In genomic region chr11:101581081-101581764, GRCm38 (mm10) we compare ENCODE assay signal across 26 mouse cellular contexts. TPM values are rescaled to one million over a fixed set of nuclear protein-coding genes. Genes with fewer than 3 reads are reported as not detected.
A peak's percentile ranks its signal among the peaks of the same experiment; 100 is the strongest.
DNase-seq lines count a peak whose midpoint lies in the region; ATAC-seq and TF ChIP-seq lines count a peak whose summit lies in the region.
"Had no signal": no experiment of that assay in that cellular context is flagged by ENCODE, and none has a peak within 500 bp of the region (broad histone marks: within the 10 kb centered on the region; RNA-seq: fewer than 3 reads in every experiment).

No protein-coding gene starts in this region.

- no peak overlapping the region for H3K9ac ChIP-seq in kidney, embryonic 15.5 days
- H3K9ac ChIP-seq in liver, embryonic 14.5 days (replicated peaks) = no peak overlapping the region
- H3K9ac ChIP-seq: hindbrain, embryonic 15.5 days had no signal

- no peak overlapping the region for H3K4me2 ChIP-seq in kidney, embryonic 15.5 days
- peak overlapping the region; percentile 84 for H3K4me2 ChIP-seq in liver, embryonic 14.5 days (ENCODE audit: low read depth)

- H3K27ac ChIP-seq in kidney, embryonic 15.5 days = 0 out of 2 replicates have a peak overlapping the region, but pooled peaks have one; percentile 20
- no peak overlapping the region for H3K27ac ChIP-seq in liver, embryonic 14.5 days
- H3K27ac ChIP-seq: heart, embryonic 13.5 days; hindbrain, embryonic 15.5 days; midbrain, embryonic 13.5 days; neural tube, embryonic 15.5 days had no signal

- WGBS in kidney, embryonic 15.5 days = 75% methylated on average over 6 of the region's 6 CpGs
- WGBS in liver, embryonic 14.5 days (ENCODE audit: insufficient replicate concordance) = 56% methylated on average over 6 of the region's 6 CpGs

- DNase-seq in kidney, postnatal 4 days = no peak
- no peak for DNase-seq in liver, embryonic 14.5 days (ENCODE audit: low read depth in 3 of 3, low spot score in 3 of 3)
- no peak for DNase-seq in heart, postnatal 36 days
- no peak for DNase-seq in neural tube, embryonic 10.5 days (ENCODE audit: extremely low spot score, low spot score)
- DNase-seq in adrenal gland, postnatal 10 days = no peak
- DNase-seq: right cerebral cortex, postnatal 25 days had no signal

- H3K9me3 ChIP-seq in kidney, embryonic 15.5 days (replicated peaks) = no peaks in the 10 kb centered on the region
- H3K9me3 ChIP-seq in liver, embryonic 14.5 days (ENCODE audit: control insufficient read depth, low read length) = no peaks in the 10 kb centered on the region
- H3K9me3 ChIP-seq: heart, embryonic 13.5 days; hindbrain, embryonic 15.5 days; midbrain, embryonic 13.5 days; neural tube, embryonic 15.5 days; stomach, embryonic 15.5 days had no signal

- ATAC-seq in kidney, embryonic 15.5 days (replicated peaks; ENCODE audit: low FRiP score) = no peak
- ATAC-seq in granulocyte monocyte progenitor cell, adult 5-6 weeks (replicated peaks; ENCODE audit: poor library complexity, severe bottlenecking) = peak; percentile 62; the same call in 1 of the 2 replicates
- no peak for ATAC-seq in liver, embryonic 14.5 days (ENCODE audit: insufficient read depth)
- ATAC-seq in monocyte, adult 5-6 weeks (replicated peaks; ENCODE audit: insufficient number of reproducible peaks, low FRiP score, low TSS enrichment, poor library complexity, severe bottlenecking) = peak; percentile 77
- ATAC-seq: midbrain, embryonic 13.5 days had no signal

- no peak for TF ChIP-seq EP300 in liver, embryonic 14.5 days (IDR thresholded peaks at IDR 0.05; ENCODE audit: low read depth)

- peaks cover 8% of the 10 kb centered on the region for H3K4me1 ChIP-seq in kidney, embryonic 15.5 days
- H3K4me1 ChIP-seq in liver, embryonic 14.5 days (replicated peaks; ENCODE audit: control insufficient read depth in 2 of 2, insufficient read depth in 2 of 2, low read length in 1 of 2) = peaks cover 5 to 7% of the 10 kb centered on the region in 2 experiments; a peak in 3 of 4 replicates
- H3K4me1 ChIP-seq: hindbrain, embryonic 15.5 days; neural tube, embryonic 15.5 days had no signal

- TF ChIP-seq CTCF in liver, embryonic 14.5 days (IDR thresholded peaks at IDR 0.05; ENCODE audit: low read depth) = no peak

- H3K36me3 ChIP-seq in kidney, embryonic 15.5 days = peaks cover 50% of the 10 kb centered on the region
- H3K36me3 ChIP-seq in liver, embryonic 14.5 days (replicated peaks; ENCODE audit: control insufficient read depth, insufficient read depth, low read depth) = peaks cover 37% of the 10 kb centered on the region

- no peak overlapping the region for H3K4me3 ChIP-seq in kidney, embryonic 15.5 days (replicated peaks)
- no peak overlapping the region for H3K4me3 ChIP-seq in liver, embryonic 14.5 days (ENCODE audit: insufficient read depth in 1 of 2, low read depth in 2 of 2, low read length in 2 of 2)

- intact Hi-C loops in heart, postnatal 36 days (cut with DNase I) = no loop called here

- no peaks in the 10 kb centered on the region for H3K27me3 ChIP-seq in kidney, embryonic 15.5 days
- H3K27me3 ChIP-seq in liver, embryonic 14.5 days (ENCODE audit: control insufficient read depth, insufficient read depth, low read length) = no peaks in the 10 kb centered on the region
- H3K27me3 ChIP-seq: heart, embryonic 13.5 days; hindbrain, embryonic 15.5 days; midbrain, embryonic 13.5 days; neural tube, embryonic 15.5 days; stomach, embryonic 15.5 days had no signal

RNA-seq across cellular contexts. Expression of gene Tmem106a, which starts 0.8 kb away (rescaled TPM):
- polyA plus RNA-seq in kidney, embryonic 15.5 days (2015; fragmentation: Nextera tagmentation; extraction: Ambion mirVana) = 5.5 and 5.8 TPM in 2 replicates
- 4.3 and 6.3 TPM in 2 replicates for total RNA-seq in granulocyte monocyte progenitor cell, adult 5-6 weeks (2014; fragmentation: Nextera tagmentation)
- 0.78 and 1.4 TPM in 2 replicates for total RNA-seq in granulocyte monocyte progenitor cell, adult 5-6 weeks (2017)
- 5.7 and 7.3 TPM in 2 replicates for polyA plus RNA-seq in liver, embryonic 14.5 days (2012; rRNA removed)
- 5.4 and 7.5 TPM in 2 replicates for polyA plus RNA-seq in liver, embryonic 14.5 days (2014; fragmentation: Nextera tagmentation; extraction: Ambion mirVana)
- total RNA-seq in monocyte, adult 5-6 weeks (2017) = 10.7 to 18.1 TPM (median 15.4 TPM) in 3 replicates
- total RNA-seq in heart, postnatal 36 days (2021) = 1 to 10 TPM; 3.6 to 4.7 TPM
- total RNA-seq in adrenal gland, postnatal 10 days (2021) = 10 to 100 TPM; 11.2 to 12.0 TPM

RNA-seq across cellular contexts. Expression of gene Gm11634, which starts 17.8 kb away (rescaled TPM):
- polyA plus RNA-seq in kidney, embryonic 15.5 days (2015; fragmentation: Nextera tagmentation; extraction: Ambion mirVana) = not detected in 2 replicates
- total RNA-seq in granulocyte monocyte progenitor cell, adult 5-6 weeks (2014; fragmentation: Nextera tagmentation) = not detected in 2 replicates
- not detected in 2 replicates for total RNA-seq in granulocyte monocyte progenitor cell, adult 5-6 weeks (2017)
- not detected in 2 replicates for polyA plus RNA-seq in liver, embryonic 14.5 days (2012; rRNA removed)
- polyA plus RNA-seq in liver, embryonic 14.5 days (2014; fragmentation: Nextera tagmentation; extraction: Ambion mirVana) = not detected in 2 replicates
- not detected in 3 replicates for total RNA-seq in monocyte, adult 5-6 weeks (2017)
- not detected for total RNA-seq in heart, postnatal 36 days (2021)
- not detected for total RNA-seq in adrenal gland, postnatal 10 days (2021)
- total RNA-seq: adrenal gland, adult 2 months; gastrocnemius, adult 2 months; heart, adult 18-20 months; heart, postnatal 25 days; layer of hippocampus, postnatal 10 days; left cerebral cortex, adult 8-10 months had no signal
- polyA plus RNA-seq: adrenal gland, adult 2 months; heart, embryonic 13.5 days; hindbrain, embryonic 15.5 days; large intestine, adult 2 months; limb, embryonic 11.5 days; lung, embryonic 14.5 days; midbrain, embryonic 13.5 days; myocyte; neural tube, embryonic 15.5 days; stomach, embryonic 15.5 days; thymus, adult 2 months; urinary bladder, adult 2 months had no signal

RNA-seq across cellular contexts. Expression of gene Nbr1, which starts 29.3 kb away (rescaled TPM):
- polyA plus RNA-seq in kidney, embryonic 15.5 days (2015; fragmentation: Nextera tagmentation; extraction: Ambion mirVana) = 74.8 and 76.4 TPM in 2 replicates
- 33.2 and 45.0 TPM in 2 replicates for total RNA-seq in granulocyte monocyte progenitor cell, adult 5-6 weeks (2014; fragmentation: Nextera tagmentation)
- 38.6 and 41.4 TPM in 2 replicates for total RNA-seq in granulocyte monocyte progenitor cell, adult 5-6 weeks (2017)
- polyA plus RNA-seq in liver, embryonic 14.5 days (2012; rRNA removed) = 20.0 and 24.9 TPM in 2 replicates
- 28.9 and 33.8 TPM in 2 replicates for polyA plus RNA-seq in liver, embryonic 14.5 days (2014; fragmentation: Nextera tagmentation; extraction: Ambion mirVana)
- 67.9 to 104 TPM (median 83.1 TPM) in 3 replicates for total RNA-seq in monocyte, adult 5-6 weeks (2017)
- 10 to 100 TPM; 94.3 to 99.5 TPM for total RNA-seq in heart, postnatal 36 days (2021)
- total RNA-seq in adrenal gland, postnatal 10 days (2021) = 100 to 1,000 TPM; 134 to 137 TPM

RNA-seq across cellular contexts. Expression of gene Brca1, which starts 29.5 kb away (rescaled TPM):
- 12.9 and 14.4 TPM in 2 replicates for polyA plus RNA-seq in kidney, embryonic 15.5 days (2015; fragmentation: Nextera tagmentation; extraction: Ambion mirVana)
- 26.6 and 34.0 TPM in 2 replicates for total RNA-seq in granulocyte monocyte progenitor cell, adult 5-6 weeks (2014; fragmentation: Nextera tagmentation)
- total RNA-seq in granulocyte monocyte progenitor cell, adult 5-6 weeks (2017) = 38.5 and 39.0 TPM in 2 replicates
- 5.7 and 8.6 TPM in 2 replicates for polyA plus RNA-seq in liver, embryonic 14.5 days (2012; rRNA removed)
- 14.0 and 15.2 TPM in 2 replicates for polyA plus RNA-seq in liver, embryonic 14.5 days (2014; fragmentation: Nextera tagmentation; extraction: Ambion mirVana)
- total RNA-seq in monocyte, adult 5-6 weeks (2017) = 2.9 to 8.0 TPM (median 5.2 TPM) in 3 replicates
- under 1 TPM; 0.31 to 0.51 TPM for total RNA-seq in heart, postnatal 36 days (2021)
- total RNA-seq in adrenal gland, postnatal 10 days (2021) = 1 to 10 TPM; 8.1 to 8.3 TPM

RNA-seq across cellular contexts. Expression of gene Rdm1, which starts 45.8 kb away (rescaled TPM):
- 35.5 and 41.1 TPM in 2 replicates for polyA plus RNA-seq in kidney, embryonic 15.5 days (2015; fragmentation: Nextera tagmentation; extraction: Ambion mirVana)
- total RNA-seq in granulocyte monocyte progenitor cell, adult 5-6 weeks (2014; fragmentation: Nextera tagmentation) = 6.4 and 28.8 TPM in 2 replicates
- 6.2 and 17.0 TPM in 2 replicates for total RNA-seq in granulocyte monocyte progenitor cell, adult 5-6 weeks (2017)
- polyA plus RNA-seq in liver, embryonic 14.5 days (2012; rRNA removed) = 3.8 and 5.7 TPM in 2 replicates
- polyA plus RNA-seq in liver, embryonic 14.5 days (2014; fragmentation: Nextera tagmentation; extraction: Ambion mirVana) = 9.4 and 10.4 TPM in 2 replicates
- total RNA-seq in monocyte, adult 5-6 weeks (2017) = 9.4 to 22.4 TPM (median 18.2 TPM) in 3 replicates
- 10 to 100 TPM; 41.6 to 47.3 TPM for total RNA-seq in heart, postnatal 36 days (2021)
- total RNA-seq in adrenal gland, postnatal 10 days (2021) = 10 to 100 TPM; 22.5 to 26.4 TPM

Comparison
In these comparisons a context has a peak if more than half of its experiments do, and no peak if none do; other contexts are left out.
1. ATAC-seq: peak in granulocyte monocyte progenitor cell, adult 5-6 weeks (single experiment) and monocyte, adult 5-6 weeks (single experiment); none in kidney, embryonic 15.5 days (single experiment) and liver, embryonic 14.5 days (single experiment).